Mouse (Mus musculus): ENCODE data around the gene Rorc. TPM values are rescaled to one million over a fixed set of nuclear protein-coding genes. Genes with fewer than 3 reads are reported as not detected.

Rorc gene
- polyA plus RNA-seq, 1 experiment: not detected

GRCm38 (mm10) chr3:94443597-94443964, 71.0 kb downstream of the Rorc start, which contains the start of gene Oaz3:
Oaz3 (minus strand) TSS chr3:94443915.
- peak within 1 kb of the TSS; percentile 98 for H3K4me3 ChIP-seq (ENCODE audit: insufficient read depth, low read length)
- no peak within 1 kb of the TSS for H3K27ac ChIP-seq (ENCODE audit: insufficient read depth, low read length)
- TF ChIP-seq POLR2A (IDR thresholded peaks at IDR 0.05; ENCODE audit: low read depth, low read length) (no peak), CTCF (IDR thresholded peaks at IDR 0.05; ENCODE audit: borderline replicate concordance, insufficient read depth, low read length) (no peak)
- H3K4me1 ChIP-seq (ENCODE audit: control insufficient read depth, insufficient read depth, low read length): peaks cover 5% of the 10 kb centered on the region; the same call in 1 of the 2 replicates

Other genes with a start within 250 kb of the Rorc start
- gene Gm10696, start 194.6 kb upstream of the Rorc start, polyA plus RNA-seq (2011; ENCODE audit: insufficient read length, low read depth, missing spikeins): not detected in 2 replicates
- gene Gm5286, start 176.1 kb upstream of the Rorc start, polyA plus RNA-seq (2011; ENCODE audit: insufficient read length, low read depth, missing spikeins): not detected in 2 replicates
- gene Gm4778, start 108.8 kb upstream of the Rorc start, polyA plus RNA-seq (2011; ENCODE audit: insufficient read length, low read depth, missing spikeins): not detected in 2 replicates
- gene Them4, start 62.7 kb upstream of the Rorc start, polyA plus RNA-seq (2011; ENCODE audit: insufficient read length, low read depth, missing spikeins): 9.6 and 10.6 TPM in 2 replicates
- gene Them5, start 30.7 kb upstream of the Rorc start, polyA plus RNA-seq (2011; ENCODE audit: insufficient read length, low read depth, missing spikeins): not detected in 2 replicates
- not detected in 2 replicates for gene C2cd4d, start 10.4 kb upstream of the Rorc start, polyA plus RNA-seq (2011; ENCODE audit: insufficient read length, low read depth, missing spikeins)
- 0.18 TPM in 1 of 2 replicates, not detected in the other for gene Lingo4, start 25.7 kb downstream of the Rorc start, polyA plus RNA-seq (2011; ENCODE audit: insufficient read length, low read depth, missing spikeins)
- gene Tdrkh, start 40.5 kb downstream of the Rorc start, polyA plus RNA-seq (2011; ENCODE audit: insufficient read length, low read depth, missing spikeins): 9.0 and 14.1 TPM in 2 replicates
- 28.6 and 31.1 TPM in 2 replicates for gene Mrpl9, start 70.5 kb downstream of the Rorc start, polyA plus RNA-seq (2011; ENCODE audit: insufficient read length, low read depth, missing spikeins)
- gene Oaz3, start 71.1 kb downstream of the Rorc start, polyA plus RNA-seq (2011; ENCODE audit: insufficient read length, low read depth, missing spikeins): not detected in 2 replicates
- not detected in 2 replicates for gene Celf3, start 105.5 kb downstream of the Rorc start, polyA plus RNA-seq (2011; ENCODE audit: insufficient read length, low read depth, missing spikeins)
- gene Riiad1, start 107.5 kb downstream of the Rorc start, polyA plus RNA-seq (2011; ENCODE audit: insufficient read length, low read depth, missing spikeins): 2.7 and 3.2 TPM in 2 replicates
- 33.2 and 41.1 TPM in 2 replicates for gene Snx27, start 209.9 kb downstream of the Rorc start, polyA plus RNA-seq (2011; ENCODE audit: insufficient read length, low read depth, missing spikeins)